Mouse (Mus musculus) stomach, postnatal 0 days (tissue): ENCODE measurements around the gene Tubg1. TPM values are rescaled to one million over a fixed set of nuclear protein-coding genes. Genes with fewer than 3 reads are reported as not detected.

Experiments used
- ATAC-seq: fragments of 200-750 bp; cut with Nextera tagmentation; 2 replicates; pipeline ENCODE4 v1.8.0; 2017; ENCODE audit not compliant: low FRiP score, low TSS enrichment
- DNase-seq: peaks from one replicate; pipeline ENCODE4 v3.0.0-alpha.2; 2016; ENCODE audit warnings: low spot score
- H3K27ac ChIP-seq: fragments of 300-500 bp; sonication (generic); replicated peaks from 2 replicates; pipeline ENCODE4 v1.5.1; 2014; ENCODE audit warnings: mild to moderate bottlenecking, control low read depth
- H3K27me3 ChIP-seq: fragments of 300-500 bp; sonication (generic); 2 replicates; pipeline ENCODE4 v1.6.1; 2014; ENCODE audit warnings: low read length; ENCODE audit not compliant: control insufficient read depth, insufficient read depth
- H3K36me3 ChIP-seq: fragments of 300-500 bp; sonication (generic); 2 replicates; pipeline ENCODE4 v1.6.1; 2014; ENCODE audit warnings: low read length, mixed read lengths; ENCODE audit not compliant: control insufficient read depth, insufficient read depth
- H3K4me1 ChIP-seq: fragments of 300-500 bp; sonication (generic); replicated peaks from 2 replicates; pipeline ENCODE4 v1.6.1; 2014; ENCODE audit warnings: antibody characterized with exemption; ENCODE audit not compliant: control insufficient read depth, insufficient read depth
- H3K4me2 ChIP-seq: fragments of 300-500 bp; sonication (generic); replicated peaks from 2 replicates; pipeline ENCODE4 v1.6.1; 2014; ENCODE audit warnings: low read depth, mild to moderate bottlenecking, control low read depth, moderate library complexity
- H3K4me3 ChIP-seq: fragments of 300-500 bp; sonication (generic); 2 replicates; pipeline ENCODE4 v1.5.1; 2014; ENCODE audit warnings: low read depth, low read length, control low read depth
- H3K9ac ChIP-seq: fragments of 300-500 bp; sonication (generic); 2 replicates; pipeline ENCODE4 v1.6.1; 2014; ENCODE audit warnings: mild to moderate bottlenecking, low read length, control low read depth, mixed read lengths
- H3K9me3 ChIP-seq: fragments of 300-500 bp; sonication (generic); 2 replicates; pipeline ENCODE4 v1.6.1; 2016; ENCODE audit warnings: low read length; ENCODE audit not compliant: control insufficient read depth
- CTCF ChIP-seq: IDR thresholded peaks from 2 replicates; pipeline ENCODE4 v1.5.1; 2016; ENCODE audit warnings: antibody characterized with exemption, low read depth, mild to moderate bottlenecking, moderate library complexity
- EP300 ChIP-seq: optimal IDR thresholded peaks from 2 replicates; pipeline ENCODE3; 2016; ENCODE audit warnings: antibody characterized with exemption
- WGBS: fragments of 180-500 bp; shearing (Covaris S2); extraction: QIAGEN DNeasy Blood & Tissue Kit; methylation state at CpG from one replicate; pipeline ENCODE4 v1.1.7; 2014; 5-methylcytosine and 5-hydroxymethylcytosine counted together
- polyA plus RNA-seq: library from polyadenylated mRNA; unstranded; fragments of >200 nt; fragmentation: Nextera tagmentation; extraction: Ambion mirVana; gene quantifications from 2 replicates; pipeline ENCODE4 v1.2.1, GENCODE M21; 2015

The Tubg1 gene
- polyA plus RNA-seq, 1 experiment from 2014 or later = 29.8 TPM

- Histone ChIP-seq H3K27me3 (0 out of 2 replicates have a peak, but pooled peaks cover 2% of the 10 kb centered on the region), H3K4me1 (peaks cover 9% of the 10 kb centered on the region), H3K27ac (no peak overlapping the region), H3K36me3 (0 out of 2 replicates have a peak, but pooled peaks cover 2% of the 10 kb centered on the region), H3K4me2 (no peak overlapping the region), H3K9me3 (no peaks in the 10 kb centered on the region), H3K4me3 (no peak overlapping the region), H3K9ac (no peak overlapping the region)
- DNase-seq (no peak), ATAC-seq (no peak)
- WGBS = 84% methylated on average over 14 of the region's 14 CpGs
- TF ChIP-seq CTCF = no peak
- TF ChIP-seq EP300 = no peak
Measured at GRCm38 (mm10) chr11:101084246-101084645, 35.5 kb upstream of the Tubg1 start.

- WGBS = 91% methylated on average over 12 of the region's 12 CpGs
- no peak overlapping the region for H3K9ac ChIP-seq
- TF ChIP-seq EP300 (no peak), CTCF (no peak)
- ATAC-seq (no peak), DNase-seq (no peak)
- no peak overlapping the region for H3K4me3 ChIP-seq
- no peaks in the 10 kb centered on the region for H3K9me3 ChIP-seq
- no peak overlapping the region for H3K4me2 ChIP-seq
- H3K4me1 ChIP-seq = peaks cover 9% of the 10 kb centered on the region
- 0 out of 2 replicates have a peak, but pooled peaks cover 6% of the 10 kb centered on the region for H3K36me3 ChIP-seq
- H3K27me3 ChIP-seq = 0 out of 2 replicates have a peak, but pooled peaks cover under 1% of the 10 kb centered on the region
- no peak overlapping the region for H3K27ac ChIP-seq
Measured at GRCm38 (mm10) chr11:101084811-101085210, 34.9 kb upstream of the Tubg1 start.

- H3K4me3 ChIP-seq = no peak overlapping the region
- no peak overlapping the region for H3K9ac ChIP-seq
- no peaks in the 10 kb centered on the region for H3K27me3 ChIP-seq
- 94% methylated on average over 18 of the region's 18 CpGs for WGBS
- ATAC-seq (no peak), DNase-seq (no peak)
- TF ChIP-seq EP300 (no peak), CTCF (no peak)
- no peaks in the 10 kb centered on the region for H3K9me3 ChIP-seq
- H3K4me1 ChIP-seq = peaks cover 9% of the 10 kb centered on the region
- 0 out of 2 replicates have a peak overlapping the region, but pooled peaks have one; percentile 8 for H3K27ac ChIP-seq
- no peak overlapping the region for H3K4me2 ChIP-seq
- 0 out of 2 replicates have a peak, but pooled peaks cover 10% of the 10 kb centered on the region for H3K36me3 ChIP-seq
Measured at GRCm38 (mm10) chr11:101085617-101086322, 34.0 kb upstream of the Tubg1 start.

DNA sequence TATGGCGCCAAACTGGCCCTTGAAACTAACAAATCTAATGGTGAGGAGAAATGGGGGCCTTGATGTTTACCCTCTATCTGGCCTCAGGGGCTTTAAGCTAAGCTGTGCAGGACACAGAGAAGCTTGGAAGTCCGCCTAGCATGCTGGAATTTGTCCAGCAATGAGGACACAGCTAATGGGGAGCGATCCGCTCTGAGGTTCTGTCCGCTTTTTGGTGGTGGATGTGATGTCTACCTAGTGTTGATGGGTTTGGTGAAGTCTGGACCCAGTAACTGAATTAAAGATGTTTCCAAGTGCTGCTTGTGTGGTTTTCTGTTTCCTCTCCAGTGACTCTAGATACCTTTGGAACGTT lies 33.4 kb upstream of the Tubg1 start:
- H3K27ac ChIP-seq = peak overlapping the region; percentile 91
- peaks cover 15% of the 10 kb centered on the region; the same call in 1 of the 2 replicates for H3K36me3 ChIP-seq
- 67% methylated on average over 6 of the region's 6 CpGs for WGBS
- no peak for TF ChIP-seq CTCF
- TF ChIP-seq EP300 = no peak
- no peaks in the 10 kb centered on the region for H3K27me3 ChIP-seq
- H3K4me2 ChIP-seq = peak overlapping the region; percentile 95
- H3K9ac ChIP-seq = peak overlapping the region; percentile 85; the same call in 1 of the 2 replicates
- ATAC-seq (no peak), DNase-seq (no peak)
- H3K9me3 ChIP-seq = no peaks in the 10 kb centered on the region
- peaks cover 9% of the 10 kb centered on the region for H3K4me1 ChIP-seq
- no peak overlapping the region for H3K4me3 ChIP-seq

GRCm38 (mm10) chr11:101086756-101087681 lies 32.7 kb upstream of the Tubg1 start, which contains the start of gene Mlx:
Gene Mlx, plus strand, starts transcription at chr11:101087277.
- Histone ChIP-seq H3K36me3 (peaks cover 19% of the 10 kb centered on the region; the same call in 1 of the 2 replicates), H3K4me3 (peak within 1 kb of the TSS; percentile 78), H3K9me3 (no peaks in the 10 kb centered on the region), H3K27me3 (no peaks in the 10 kb centered on the region), H3K4me2 (peak within 1 kb of the TSS; percentile 95), H3K27ac (peak within 1 kb of the TSS; percentile 91), H3K4me1 (peaks cover 9% of the 10 kb centered on the region), H3K9ac (peak within 1 kb of the TSS; percentile 85)
- ATAC-seq = peak; percentile 83
- 2% methylated on average over 52 of the region's 52 CpGs for WGBS
- no peak for TF ChIP-seq CTCF
- TF ChIP-seq EP300 = no peak
- DNase-seq = peak; percentile 93
